Mouse (Mus musculus): ENCODE data around the gene Pllp. TPM values are rescaled to one million over a fixed set of nuclear protein-coding genes. Genes with fewer than 3 reads are reported as not detected.

The Pllp gene
- polyA plus RNA-seq, 1 experiment = 1.0 TPM

GRCm38 (mm10) chr8:94725998-94726397, 29.9 kb upstream of the Pllp start:
- DNase-seq (ENCODE audit: low read depth) = no peak
- TF ChIP-seq CTCF (IDR thresholded peaks at IDR 0.05; ENCODE audit: borderline replicate concordance, extremely low read depth, insufficient read depth, insufficient read length) = no peak
- no peak for TF ChIP-seq POLR2A (IDR thresholded peaks at IDR 0.05; ENCODE audit: borderline replicate concordance, extremely low read depth, insufficient read depth, insufficient read length, poor library complexity, severe bottlenecking)

GRCm38 (mm10) chr8:94716841-94717240, 20.8 kb upstream of the Pllp start:
- no peak for DNase-seq (ENCODE audit: low read depth)
- no peak for TF ChIP-seq CTCF (IDR thresholded peaks at IDR 0.05; ENCODE audit: borderline replicate concordance, extremely low read depth, insufficient read depth, insufficient read length)
- no peak for TF ChIP-seq POLR2A (IDR thresholded peaks at IDR 0.05; ENCODE audit: borderline replicate concordance, extremely low read depth, insufficient read depth, insufficient read length, poor library complexity, severe bottlenecking)

DNA sequence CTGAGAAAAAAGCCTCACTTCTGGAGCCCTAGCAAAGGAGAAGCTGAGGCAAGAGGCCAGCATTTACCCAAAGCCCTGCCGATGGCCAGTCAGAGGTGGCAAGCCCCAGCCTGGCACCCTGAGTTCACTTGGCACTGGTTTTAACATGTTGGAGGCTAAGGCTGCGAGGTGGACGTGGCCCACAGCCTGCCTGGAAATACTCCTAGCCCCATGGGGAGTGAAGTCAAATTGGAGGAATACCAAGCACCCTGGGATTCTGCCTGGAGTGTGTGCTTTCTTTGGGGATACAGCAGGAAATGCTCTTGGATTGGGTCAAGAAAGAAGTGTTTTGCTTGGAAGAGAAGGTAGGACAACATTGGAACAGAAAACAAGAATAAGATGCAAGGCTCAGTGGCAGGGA, 19.8 kb upstream of the Pllp start:
- TF ChIP-seq POLR2A (IDR thresholded peaks at IDR 0.05; ENCODE audit: borderline replicate concordance, extremely low read depth, insufficient read depth, insufficient read length, poor library complexity, severe bottlenecking) (no peak), CTCF (IDR thresholded peaks at IDR 0.05; ENCODE audit: borderline replicate concordance, extremely low read depth, insufficient read depth, insufficient read length) (no peak)
- no peak for DNase-seq (ENCODE audit: low read depth)

DNA sequence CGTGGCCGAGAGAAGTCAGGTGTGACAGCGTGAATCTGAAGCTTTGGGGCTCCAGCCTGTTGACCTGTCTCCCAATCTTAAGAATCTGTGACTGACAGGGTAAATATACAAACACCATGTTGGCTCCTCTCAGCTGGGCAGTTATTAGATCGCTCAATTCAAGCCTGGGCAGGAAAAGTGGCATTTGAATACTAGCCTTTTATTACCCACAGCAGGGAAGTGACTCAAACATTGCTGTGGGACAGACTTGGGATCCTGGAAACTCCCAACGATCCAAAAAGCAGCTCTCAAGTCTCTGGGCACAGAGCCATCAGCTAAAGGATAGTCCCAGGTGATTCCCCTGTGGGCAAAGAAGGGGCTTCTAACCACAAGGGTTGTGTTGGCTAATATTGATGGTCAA, 18.5 kb upstream of the Pllp start:
- no peak for TF ChIP-seq POLR2A (IDR thresholded peaks at IDR 0.05; ENCODE audit: borderline replicate concordance, extremely low read depth, insufficient read depth, insufficient read length, poor library complexity, severe bottlenecking)
- TF ChIP-seq CTCF (IDR thresholded peaks at IDR 0.05; ENCODE audit: borderline replicate concordance, extremely low read depth, insufficient read depth, insufficient read length) = no peak
- no peak for DNase-seq (ENCODE audit: low read depth)

DNA sequence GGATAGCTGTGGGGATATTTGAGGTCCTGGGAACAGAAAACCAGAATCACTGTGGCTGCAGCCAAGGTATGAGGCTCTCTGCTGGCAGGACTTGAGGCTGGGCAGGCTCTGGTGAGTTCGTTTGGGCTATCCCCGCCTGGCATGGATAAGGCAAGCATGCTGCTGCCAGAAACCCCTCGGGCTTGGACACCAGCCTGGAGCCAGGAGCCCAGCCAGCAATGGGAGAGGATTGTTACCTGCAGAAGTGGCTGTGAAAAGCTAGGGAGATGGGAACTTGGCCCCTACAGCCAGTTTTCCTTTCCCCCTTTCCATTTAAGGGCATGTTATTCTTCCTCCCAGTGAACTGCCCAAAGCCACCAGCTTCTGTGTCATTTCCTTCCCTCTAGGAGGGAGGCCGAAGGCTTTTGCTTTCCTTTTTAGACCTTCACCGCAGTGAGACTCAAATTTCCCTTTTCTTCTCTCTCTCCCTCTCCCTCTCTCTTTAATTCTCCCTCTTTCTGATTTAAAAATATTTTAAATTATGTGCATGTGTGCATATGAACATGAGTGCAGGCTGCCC, 15.2 kb upstream of the Pllp start:
- DNase-seq (ENCODE audit: low read depth) = peak; percentile 85
- no peak for TF ChIP-seq POLR2A (IDR thresholded peaks at IDR 0.05; ENCODE audit: borderline replicate concordance, extremely low read depth, insufficient read depth, insufficient read length, poor library complexity, severe bottlenecking)
- TF ChIP-seq CTCF (IDR thresholded peaks at IDR 0.05; ENCODE audit: borderline replicate concordance, extremely low read depth, insufficient read depth, insufficient read length) = no peak

DNA sequence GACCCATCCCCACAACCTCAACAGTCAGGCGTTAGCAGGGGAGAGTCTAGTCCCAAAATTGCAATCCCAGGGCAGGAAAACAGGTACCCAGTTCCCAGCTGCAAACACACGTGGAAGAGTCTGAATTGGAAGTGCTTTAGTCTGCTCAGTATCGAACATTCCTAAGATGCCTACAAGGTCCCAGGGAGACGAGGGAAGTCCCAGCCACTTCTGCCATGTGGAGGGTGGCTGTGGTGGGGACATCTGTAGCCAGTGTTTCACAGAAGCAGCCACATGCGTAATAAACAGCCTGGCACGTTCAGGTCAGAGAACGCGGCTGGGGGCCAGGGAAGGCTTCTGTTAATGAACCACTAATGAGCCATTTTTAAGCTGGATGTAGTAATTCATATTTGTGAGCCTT, 14.3 kb upstream of the Pllp start:
- no peak for TF ChIP-seq CTCF (IDR thresholded peaks at IDR 0.05; ENCODE audit: borderline replicate concordance, extremely low read depth, insufficient read depth, insufficient read length)
- TF ChIP-seq POLR2A (IDR thresholded peaks at IDR 0.05; ENCODE audit: borderline replicate concordance, extremely low read depth, insufficient read depth, insufficient read length, poor library complexity, severe bottlenecking) = no peak
- peak; percentile 39 for DNase-seq (ENCODE audit: low read depth)

GRCm38 (mm10) chr8:94706732-94707395, 10.8 kb upstream of the Pllp start:
- DNase-seq (ENCODE audit: low read depth) = no peak
- TF ChIP-seq CTCF (IDR thresholded peaks at IDR 0.05; ENCODE audit: borderline replicate concordance, extremely low read depth, insufficient read depth, insufficient read length) (no peak), POLR2A (IDR thresholded peaks at IDR 0.05; ENCODE audit: borderline replicate concordance, extremely low read depth, insufficient read depth, insufficient read length, poor library complexity, severe bottlenecking) (no peak)

- TF ChIP-seq CTCF (IDR thresholded peaks at IDR 0.05; ENCODE audit: borderline replicate concordance, extremely low read depth, insufficient read depth, insufficient read length) = no peak
- no peak for TF ChIP-seq POLR2A (IDR thresholded peaks at IDR 0.05; ENCODE audit: borderline replicate concordance, extremely low read depth, insufficient read depth, insufficient read length, poor library complexity, severe bottlenecking)
- DNase-seq (ENCODE audit: low read depth) = no peak
These were observed 9.6 kb upstream of the Pllp start for GRCm38 (mm10) chr8:94705581-94706245.

- TF ChIP-seq POLR2A (IDR thresholded peaks at IDR 0.05; ENCODE audit: borderline replicate concordance, extremely low read depth, insufficient read depth, insufficient read length, poor library complexity, severe bottlenecking) = no peak
- DNase-seq (ENCODE audit: low read depth) = no peak
These were observed 8.5 kb upstream of the Pllp start for GRCm38 (mm10) chr8:94704669-94704984.

GRCm38 (mm10) chr8:94703972-94704668, 8.0 kb upstream of the Pllp start:
- TF ChIP-seq CTCF (IDR thresholded peaks at IDR 0.05; ENCODE audit: borderline replicate concordance, extremely low read depth, insufficient read depth, insufficient read length) = peak; percentile 96
- TF ChIP-seq POLR2A (IDR thresholded peaks at IDR 0.05; ENCODE audit: borderline replicate concordance, extremely low read depth, insufficient read depth, insufficient read length, poor library complexity, severe bottlenecking) = no peak
- DNase-seq (ENCODE audit: low read depth) = peak; percentile 99

Data from brain, embryonic 14.5 days (tissue).